Mouse (Mus musculus): ENCODE data around the gene Oas1a.
"Not testable (repeated sequence)": the region's sequence is repeated elsewhere in the genome, so short reads cannot be mapped to it uniquely, and the experiment has no call there.

- TF ChIP-seq POLR2A (IDR thresholded peaks at IDR 0.05; ENCODE audit: low read depth, low read length); CTCF (conservative IDR thresholded peaks at IDR 0.05 in 1 of 2, IDR thresholded peaks at IDR 0.05 in 1 of 2; ENCODE audit: low read depth in 2 of 2, low read length in 2 of 2); MAX (IDR thresholded peaks at IDR 0.05; ENCODE audit: low read length); TCF12 (IDR thresholded peaks at IDR 0.05; ENCODE audit: low read depth, low read length); NRF1 (IDR thresholded peaks at IDR 0.05; ENCODE audit: low read depth, low read length); EP300 (IDR thresholded peaks at IDR 0.05; ENCODE audit: low read length); ELF1 (IDR thresholded peaks at IDR 0.05; ENCODE audit: low read depth, low read length); SMC3 (IDR thresholded peaks at IDR 0.05; ENCODE audit: low read depth, low read length); SIN3A (IDR thresholded peaks at IDR 0.05; ENCODE audit: low read length); MXI1 (IDR thresholded peaks at IDR 0.05; ENCODE audit: low read depth, low read length): not testable (repeated sequence)
These were observed at the start of gene Oas1a for GRCm38 (mm10) chr5:120906791-120907733.
